Mouse (Mus musculus): Measurements from ENCODE around the gene Bicd1. TPM values are rescaled to one million over a fixed set of nuclear protein-coding genes. Genes with fewer than 3 reads are reported as not detected.
"Not testable (repeated sequence)": the region's sequence is repeated elsewhere in the genome, so short reads cannot be mapped to it uniquely, and the experiment has no call there.

The Bicd1 gene
- 14.0 and 14.9 TPM in 2 replicates for total RNA-seq (2014; fragmentation: Nextera tagmentation)
- 5.2 and 9.5 TPM in 2 replicates for total RNA-seq (2017)
- polyA plus RNA-seq (2012): 0.80 and 0.89 TPM in 2 replicates

- ATAC-seq (ENCODE audit: extremely low read depth, insufficient number of reproducible peaks, low FRiP score, poor library complexity, severe bottlenecking): peak; percentile 94
- TF ChIP-seq TAL1 (conservative IDR thresholded peaks at IDR 0.05; ENCODE audit: low read depth, low read length) (no peak), CTCF (IDR thresholded peaks at IDR 0.05; ENCODE audit: low read depth, low read length) (no peak), POLR2AphosphoS5 (IDR thresholded peaks at IDR 0.05; ENCODE audit: insufficient replicate concordance, low read depth, low read length) (no peak), GATA1 (IDR thresholded peaks at IDR 0.05; ENCODE audit: borderline replicate concordance, low read length) (no peak), GATA2 (IDR thresholded peaks at IDR 0.05; ENCODE audit: borderline replicate concordance, low read depth, low read length) (no peak)
- peak within 1 kb of the TSS; percentile 76 for H3K4me3 ChIP-seq (ENCODE audit: low read depth, low read length)
- DNase-seq (ENCODE audit: low spot score): peak; percentile 31
- H3K9me3 ChIP-seq (replicated peaks): no peaks in the 10 kb centered on the region
- no peaks in the 10 kb centered on the region for H3K36me3 ChIP-seq (replicated peaks)
- peaks cover 12% of the 10 kb centered on the region for H3K4me1 ChIP-seq (ENCODE audit: insufficient read depth, low read depth, low read length)
- H3K27me3 ChIP-seq (ENCODE audit: insufficient read depth, low read length): peaks cover 3% of the 10 kb centered on the region; the same call in 1 of the 2 replicates
Measured at GRCm38 (mm10) chr6:149408833-149409332, at the start of gene Bicd1. TSS of gene Bicd1 (plus strand) at chr6:149408886.

GRCm38 (mm10) chr6:149362533-149362932 lies 46.2 kb upstream of the Bicd1 start:
- H3K9me3 ChIP-seq (replicated peaks); H3K27me3 ChIP-seq (ENCODE audit: insufficient read depth, low read length); H3K4me3 ChIP-seq (ENCODE audit: low read depth, low read length); H3K36me3 ChIP-seq (replicated peaks); H3K4me1 ChIP-seq (ENCODE audit: insufficient read depth, low read depth, low read length); DNase-seq (ENCODE audit: low spot score); ATAC-seq (ENCODE audit: extremely low read depth, insufficient number of reproducible peaks, low FRiP score, poor library complexity, severe bottlenecking): not testable (repeated sequence)

GRCm38 (mm10) chr6:149365975-149366374 lies 42.7 kb upstream of the Bicd1 start:
- not testable (repeated sequence) for ATAC-seq (ENCODE audit: extremely low read depth, insufficient number of reproducible peaks, low FRiP score, poor library complexity, severe bottlenecking); H3K4me3 ChIP-seq (ENCODE audit: low read depth, low read length); H3K9me3 ChIP-seq (replicated peaks); DNase-seq (ENCODE audit: low spot score); H3K36me3 ChIP-seq (replicated peaks); H3K27me3 ChIP-seq (ENCODE audit: insufficient read depth, low read length); H3K4me1 ChIP-seq (ENCODE audit: insufficient read depth, low read depth, low read length)

- no peak for ATAC-seq (ENCODE audit: extremely low read depth, insufficient number of reproducible peaks, low FRiP score, poor library complexity, severe bottlenecking)
- Histone ChIP-seq H3K9me3 (replicated peaks) (no peaks in the 10 kb centered on the region), H3K36me3 (replicated peaks) (no peaks in the 10 kb centered on the region), H3K4me1 (ENCODE audit: insufficient read depth, low read depth, low read length) (peaks cover 3% of the 10 kb centered on the region; the same call in 1 of the 2 replicates), H3K4me3 (ENCODE audit: low read depth, low read length) (no peak overlapping the region), H3K27me3 (ENCODE audit: insufficient read depth, low read length) (no peaks in the 10 kb centered on the region)
- DNase-seq (ENCODE audit: low spot score): no peak
- TF ChIP-seq GATA2 (IDR thresholded peaks at IDR 0.05; ENCODE audit: borderline replicate concordance, low read depth, low read length) (no peak), GATA1 (IDR thresholded peaks at IDR 0.05; ENCODE audit: borderline replicate concordance, low read length) (no peak), TAL1 (conservative IDR thresholded peaks at IDR 0.05; ENCODE audit: low read depth, low read length) (no peak), CTCF (IDR thresholded peaks at IDR 0.05; ENCODE audit: low read depth, low read length) (no peak), POLR2AphosphoS5 (IDR thresholded peaks at IDR 0.05; ENCODE audit: insufficient replicate concordance, low read depth, low read length) (no peak)
Measured at GRCm38 (mm10) chr6:149366403-149366802, 42.3 kb upstream of the Bicd1 start.

- no peaks in the 10 kb centered on the region for H3K36me3 ChIP-seq (replicated peaks)
- H3K27me3 ChIP-seq (ENCODE audit: insufficient read depth, low read length): no peaks in the 10 kb centered on the region
- no peak for TF ChIP-seq TAL1 (conservative IDR thresholded peaks at IDR 0.05; ENCODE audit: low read depth, low read length)
- TF ChIP-seq GATA2 (IDR thresholded peaks at IDR 0.05; ENCODE audit: borderline replicate concordance, low read depth, low read length): no peak
- no peak for TF ChIP-seq POLR2AphosphoS5 (IDR thresholded peaks at IDR 0.05; ENCODE audit: insufficient replicate concordance, low read depth, low read length)
- no peak for TF ChIP-seq GATA1 (IDR thresholded peaks at IDR 0.05; ENCODE audit: borderline replicate concordance, low read length)
- no peak for TF ChIP-seq CTCF (IDR thresholded peaks at IDR 0.05; ENCODE audit: low read depth, low read length)
- peaks cover 6% of the 10 kb centered on the region for H3K9me3 ChIP-seq (replicated peaks)
- no peak overlapping the region for H3K4me3 ChIP-seq (ENCODE audit: low read depth, low read length)
- ATAC-seq (ENCODE audit: extremely low read depth, insufficient number of reproducible peaks, low FRiP score, poor library complexity, severe bottlenecking): peak; percentile 93
- H3K4me1 ChIP-seq (ENCODE audit: insufficient read depth, low read depth, low read length): peaks cover 10% of the 10 kb centered on the region; the same call in 1 of the 2 replicates
- DNase-seq (ENCODE audit: low spot score): peak; percentile 73
Measured at GRCm38 (mm10) chr6:149374986-149375457, 33.7 kb upstream of the Bicd1 start.

GRCm38 (mm10) chr6:149383531-149383930 lies 25.2 kb upstream of the Bicd1 start:
- H3K4me3 ChIP-seq (ENCODE audit: low read depth, low read length): no peak overlapping the region
- ATAC-seq (ENCODE audit: extremely low read depth, insufficient number of reproducible peaks, low FRiP score, poor library complexity, severe bottlenecking): no peak
- no peaks in the 10 kb centered on the region for H3K9me3 ChIP-seq (replicated peaks)
- H3K4me1 ChIP-seq (ENCODE audit: insufficient read depth, low read depth, low read length): no peaks in the 10 kb centered on the region
- no peak for TF ChIP-seq POLR2AphosphoS5 (IDR thresholded peaks at IDR 0.05; ENCODE audit: insufficient replicate concordance, low read depth, low read length)
- no peak for TF ChIP-seq GATA1 (IDR thresholded peaks at IDR 0.05; ENCODE audit: borderline replicate concordance, low read length)
- TF ChIP-seq GATA2 (IDR thresholded peaks at IDR 0.05; ENCODE audit: borderline replicate concordance, low read depth, low read length): no peak
- TF ChIP-seq TAL1 (conservative IDR thresholded peaks at IDR 0.05; ENCODE audit: low read depth, low read length): no peak
- no peak for TF ChIP-seq CTCF (IDR thresholded peaks at IDR 0.05; ENCODE audit: low read depth, low read length)
- H3K36me3 ChIP-seq (replicated peaks): no peaks in the 10 kb centered on the region
- no peaks in the 10 kb centered on the region for H3K27me3 ChIP-seq (ENCODE audit: insufficient read depth, low read length)
- no peak for DNase-seq (ENCODE audit: low spot score)

GRCm38 (mm10) chr6:149386389-149386788 lies 22.3 kb upstream of the Bicd1 start:
- no peaks in the 10 kb centered on the region for H3K9me3 ChIP-seq (replicated peaks)
- no peaks in the 10 kb centered on the region for H3K27me3 ChIP-seq (ENCODE audit: insufficient read depth, low read length)
- H3K4me3 ChIP-seq (ENCODE audit: low read depth, low read length): no peak overlapping the region
- TF ChIP-seq TAL1 (conservative IDR thresholded peaks at IDR 0.05; ENCODE audit: low read depth, low read length) (no peak), CTCF (IDR thresholded peaks at IDR 0.05; ENCODE audit: low read depth, low read length) (no peak)
- no peaks in the 10 kb centered on the region for H3K36me3 ChIP-seq (replicated peaks)
- ATAC-seq (ENCODE audit: extremely low read depth, insufficient number of reproducible peaks, low FRiP score, poor library complexity, severe bottlenecking) (no peak), DNase-seq (ENCODE audit: low spot score) (no peak)
- H3K4me1 ChIP-seq (ENCODE audit: insufficient read depth, low read depth, low read length): no peaks in the 10 kb centered on the region

- ATAC-seq (ENCODE audit: extremely low read depth, insufficient number of reproducible peaks, low FRiP score, poor library complexity, severe bottlenecking); H3K4me3 ChIP-seq (ENCODE audit: low read depth, low read length); H3K36me3 ChIP-seq (replicated peaks); DNase-seq (ENCODE audit: low spot score); H3K9me3 ChIP-seq (replicated peaks); H3K4me1 ChIP-seq (ENCODE audit: insufficient read depth, low read depth, low read length); H3K27me3 ChIP-seq (ENCODE audit: insufficient read depth, low read length): not testable (repeated sequence)
Measured at GRCm38 (mm10) chr6:149389626-149390025, 19.1 kb upstream of the Bicd1 start.

All from G1E (cell line).